Mouse (Mus musculus): ENCODE data around the gene Rnf167. TPM values are rescaled to one million over a fixed set of nuclear protein-coding genes. Genes with fewer than 3 reads are reported as not detected.

The Rnf167 gene
- polyA plus RNA-seq, 1 experiment, result 265 TPM

GRCm38 (mm10) chr11:70625473-70625872 is 21.6 kb upstream of the Rnf167 start:
- 29% methylated on average over 4 of the region's 4 CpGs for WGBS
- TF ChIP-seq CTCF (IDR thresholded peaks at IDR 0.05; ENCODE audit: control insufficient read depth, insufficient read depth, low read length) (peak; percentile 70), POLR2A (IDR thresholded peaks at IDR 0.05; ENCODE audit: borderline replicate concordance, control insufficient read depth, low read depth, low read length) (no peak)
- Histone ChIP-seq H3K4me3 (replicated peaks; ENCODE audit: control insufficient read depth, low read depth, low read length) (no peak overlapping the region), H3K4me1 (ENCODE audit: control insufficient read depth, insufficient read depth, low read length) (no peaks in the 10 kb centered on the region; the same call in 1 of the 2 replicates), H3K27ac (ENCODE audit: control insufficient read depth, insufficient read depth, low read depth, low read length, poor library complexity) (no peak overlapping the region)

- TF ChIP-seq POLR2A (IDR thresholded peaks at IDR 0.05; ENCODE audit: borderline replicate concordance, control insufficient read depth, low read depth, low read length), result no peak
- no peak for TF ChIP-seq CTCF (IDR thresholded peaks at IDR 0.05; ENCODE audit: control insufficient read depth, insufficient read depth, low read length)
- no peak overlapping the region for H3K4me3 ChIP-seq (replicated peaks; ENCODE audit: control insufficient read depth, low read depth, low read length)
- no peak overlapping the region for H3K27ac ChIP-seq (ENCODE audit: control insufficient read depth, insufficient read depth, low read depth, low read length, poor library complexity)
- no peaks in the 10 kb centered on the region; the same call in 1 of the 2 replicates for H3K4me1 ChIP-seq (ENCODE audit: control insufficient read depth, insufficient read depth, low read length)
- 69% methylated on average over 4 of the region's 4 CpGs for WGBS
Observed at GRCm38 (mm10) chr11:70626877-70627276, 20.2 kb upstream of the Rnf167 start.

GRCm38 (mm10) chr11:70628431-70628830 is 18.6 kb upstream of the Rnf167 start:
- no peaks in the 10 kb centered on the region for H3K4me1 ChIP-seq (ENCODE audit: control insufficient read depth, insufficient read depth, low read length)
- WGBS, result 61% methylated on average over 2 of the region's 2 CpGs
- TF ChIP-seq POLR2A (IDR thresholded peaks at IDR 0.05; ENCODE audit: borderline replicate concordance, control insufficient read depth, low read depth, low read length) (no peak), CTCF (IDR thresholded peaks at IDR 0.05; ENCODE audit: control insufficient read depth, insufficient read depth, low read length) (no peak)

GRCm38 (mm10) chr11:70629557-70629956 is 17.5 kb upstream of the Rnf167 start:
- no peaks in the 10 kb centered on the region for H3K4me1 ChIP-seq (ENCODE audit: control insufficient read depth, insufficient read depth, low read length)

More at GRCm38 (mm10) chr11:70628431-70628830, 18.6 kb upstream of the Rnf167 start:
- Histone ChIP-seq H3K27ac (ENCODE audit: control insufficient read depth, insufficient read depth, low read depth, low read length, poor library complexity) (no peak overlapping the region), H3K4me3 (replicated peaks; ENCODE audit: control insufficient read depth, low read depth, low read length) (no peak overlapping the region)

GRCm38 (mm10) chr11:70630129-70630528 is 16.9 kb upstream of the Rnf167 start:
- Histone ChIP-seq H3K4me3 (replicated peaks; ENCODE audit: control insufficient read depth, low read depth, low read length) (no peak overlapping the region), H3K27ac (ENCODE audit: control insufficient read depth, insufficient read depth, low read depth, low read length, poor library complexity) (no peak overlapping the region), H3K4me1 (ENCODE audit: control insufficient read depth, insufficient read depth, low read length) (no peaks in the 10 kb centered on the region)
- TF ChIP-seq POLR2A (IDR thresholded peaks at IDR 0.05; ENCODE audit: borderline replicate concordance, control insufficient read depth, low read depth, low read length) (no peak), CTCF (IDR thresholded peaks at IDR 0.05; ENCODE audit: control insufficient read depth, insufficient read depth, low read length) (no peak)
- WGBS, result 40% methylated on average over 7 of the region's 7 CpGs

More at GRCm38 (mm10) chr11:70629557-70629956, 17.5 kb upstream of the Rnf167 start:
- 46% methylated on average over 5 of the region's 5 CpGs for WGBS
- H3K4me3 ChIP-seq (replicated peaks; ENCODE audit: control insufficient read depth, low read depth, low read length), result no peak overlapping the region
- TF ChIP-seq CTCF (IDR thresholded peaks at IDR 0.05; ENCODE audit: control insufficient read depth, insufficient read depth, low read length) (peak; percentile 42), POLR2A (IDR thresholded peaks at IDR 0.05; ENCODE audit: borderline replicate concordance, control insufficient read depth, low read depth, low read length) (no peak)
- no peak overlapping the region for H3K27ac ChIP-seq (ENCODE audit: control insufficient read depth, insufficient read depth, low read depth, low read length, poor library complexity)

- Histone ChIP-seq H3K4me3 (replicated peaks; ENCODE audit: control insufficient read depth, low read depth, low read length) (no peak overlapping the region), H3K4me1 (ENCODE audit: control insufficient read depth, insufficient read depth, low read length) (peaks cover 2% of the 10 kb centered on the region; the same call in 1 of the 2 replicates), H3K27ac (ENCODE audit: control insufficient read depth, insufficient read depth, low read depth, low read length, poor library complexity) (no peak overlapping the region)
- WGBS, result 78% methylated on average over 4 of the region's 4 CpGs
- no peak for TF ChIP-seq CTCF (IDR thresholded peaks at IDR 0.05; ENCODE audit: control insufficient read depth, insufficient read depth, low read length)
- TF ChIP-seq POLR2A (IDR thresholded peaks at IDR 0.05; ENCODE audit: borderline replicate concordance, control insufficient read depth, low read depth, low read length), result no peak
Observed at GRCm38 (mm10) chr11:70635601-70636000, 11.4 kb upstream of the Rnf167 start.

GRCm38 (mm10) chr11:70637764-70638163 is 9.3 kb upstream of the Rnf167 start:
- Histone ChIP-seq H3K4me3 (replicated peaks; ENCODE audit: control insufficient read depth, low read depth, low read length) (no peak overlapping the region), H3K4me1 (ENCODE audit: control insufficient read depth, insufficient read depth, low read length) (peaks cover 2% of the 10 kb centered on the region; the same call in 1 of the 2 replicates), H3K27ac (ENCODE audit: control insufficient read depth, insufficient read depth, low read depth, low read length, poor library complexity) (no peak overlapping the region)
- WGBS, result 89% methylated on average over 1 of the region's 1 CpGs
- TF ChIP-seq CTCF (IDR thresholded peaks at IDR 0.05; ENCODE audit: control insufficient read depth, insufficient read depth, low read length) (no peak), POLR2A (IDR thresholded peaks at IDR 0.05; ENCODE audit: borderline replicate concordance, control insufficient read depth, low read depth, low read length) (no peak)

GRCm38 (mm10) chr11:70638293-70638692 is 8.7 kb upstream of the Rnf167 start:
- TF ChIP-seq CTCF (IDR thresholded peaks at IDR 0.05; ENCODE audit: control insufficient read depth, insufficient read depth, low read length) (no peak), POLR2A (IDR thresholded peaks at IDR 0.05; ENCODE audit: borderline replicate concordance, control insufficient read depth, low read depth, low read length) (no peak)
- Histone ChIP-seq H3K4me1 (ENCODE audit: control insufficient read depth, insufficient read depth, low read length) (peaks cover 2% of the 10 kb centered on the region; the same call in 1 of the 2 replicates), H3K27ac (ENCODE audit: control insufficient read depth, insufficient read depth, low read depth, low read length, poor library complexity) (peak overlapping the region; percentile 24; the same call in 1 of the 2 replicates), H3K4me3 (replicated peaks; ENCODE audit: control insufficient read depth, low read depth, low read length) (no peak overlapping the region)
- 64% methylated on average over 1 of the region's 1 CpGs for WGBS

All from bone marrow, adult 2 months (tissue).